Mouse (Mus musculus): ENCODE results near the gene Cap1. TPM values are rescaled to one million over a fixed set of nuclear protein-coding genes. Genes with fewer than 3 reads are reported as not detected.

Gene Cap1
- polyA plus RNA-seq, 1 experiment: 85.8 TPM

- no peak for TF ChIP-seq POLR2A (IDR thresholded peaks at IDR 0.05; ENCODE audit: low read depth, low read length)
- TF ChIP-seq CTCF (IDR thresholded peaks at IDR 0.05; ENCODE audit: extremely low read depth, insufficient read length, insufficient replicate concordance, low read depth, low read length): no peak
- Histone ChIP-seq H3K4me1 (ENCODE audit: control insufficient read depth, insufficient read depth, insufficient read length, low read length) (peaks cover 5% of the 10 kb centered on the region; the same call in 1 of the 2 replicates), H3K27me3 (ENCODE audit: control insufficient read depth, insufficient read depth, low read length) (no peaks in the 10 kb centered on the region), H3K4me3 (ENCODE audit: low read depth, low read length) (no peak overlapping the region), H3K27ac (ENCODE audit: insufficient read depth, low read depth, low read length) (no peak overlapping the region), H3K36me3 (ENCODE audit: control insufficient read depth, insufficient read depth, low read length) (peaks cover 76% of the 10 kb centered on the region)
- WGBS: 67% methylated on average over 1 of the region's 1 CpGs
These were observed 17.8 kb downstream of the Cap1 start for GRCm38 (mm10) chr4:122868041-122868440.

- no peak for TF ChIP-seq POLR2A (IDR thresholded peaks at IDR 0.05; ENCODE audit: low read depth, low read length)
- TF ChIP-seq CTCF (IDR thresholded peaks at IDR 0.05; ENCODE audit: extremely low read depth, insufficient read length, insufficient replicate concordance, low read depth, low read length): no peak
- Histone ChIP-seq H3K27me3 (ENCODE audit: control insufficient read depth, insufficient read depth, low read length) (no peaks in the 10 kb centered on the region), H3K4me3 (ENCODE audit: low read depth, low read length) (no peak overlapping the region), H3K27ac (ENCODE audit: insufficient read depth, low read depth, low read length) (no peak overlapping the region), H3K36me3 (ENCODE audit: control insufficient read depth, insufficient read depth, low read length) (peaks cover 75% of the 10 kb centered on the region), H3K4me1 (ENCODE audit: control insufficient read depth, insufficient read depth, insufficient read length, low read length) (no peaks in the 10 kb centered on the region)
- WGBS: 91% methylated on average over 4 of the region's 4 CpGs
These were observed 24.0 kb downstream of the Cap1 start for GRCm38 (mm10) chr4:122861836-122862235.

GRCm38 (mm10) chr4:122859096-122859674, 26.7 kb downstream of the Cap1 start:
- H3K36me3 ChIP-seq (ENCODE audit: control insufficient read depth, insufficient read depth, low read length): peaks cover 70% of the 10 kb centered on the region
- no peaks in the 10 kb centered on the region for H3K27me3 ChIP-seq (ENCODE audit: control insufficient read depth, insufficient read depth, low read length)
- 66% methylated on average over 6 of the region's 6 CpGs for WGBS
- H3K4me3 ChIP-seq (ENCODE audit: low read depth, low read length): no peak overlapping the region
- no peak for TF ChIP-seq POLR2A (IDR thresholded peaks at IDR 0.05; ENCODE audit: low read depth, low read length)
- no peaks in the 10 kb centered on the region for H3K4me1 ChIP-seq (ENCODE audit: control insufficient read depth, insufficient read depth, insufficient read length, low read length)
- 0 out of 2 replicates have a peak overlapping the region, but pooled peaks have one; percentile 31 for H3K27ac ChIP-seq (ENCODE audit: insufficient read depth, low read depth, low read length)

GRCm38 (mm10) chr4:122857909-122858308, 27.9 kb downstream of the Cap1 start:
- TF ChIP-seq POLR2A (IDR thresholded peaks at IDR 0.05; ENCODE audit: low read depth, low read length) (no peak), CTCF (IDR thresholded peaks at IDR 0.05; ENCODE audit: extremely low read depth, insufficient read length, insufficient replicate concordance, low read depth, low read length) (no peak)
- Histone ChIP-seq H3K36me3 (ENCODE audit: control insufficient read depth, insufficient read depth, low read length) (peaks cover 65% of the 10 kb centered on the region), H3K4me3 (ENCODE audit: low read depth, low read length) (no peak overlapping the region), H3K27me3 (ENCODE audit: control insufficient read depth, insufficient read depth, low read length) (no peaks in the 10 kb centered on the region), H3K4me1 (ENCODE audit: control insufficient read depth, insufficient read depth, insufficient read length, low read length) (no peaks in the 10 kb centered on the region), H3K27ac (ENCODE audit: insufficient read depth, low read depth, low read length) (no peak overlapping the region)
- WGBS: 29% methylated on average over 2 of the region's 2 CpGs

GRCm38 (mm10) chr4:122854770-122855169, 31.1 kb downstream of the Cap1 start:
- H3K4me3 ChIP-seq (ENCODE audit: low read depth, low read length): no peak overlapping the region
- no peak for TF ChIP-seq CTCF (IDR thresholded peaks at IDR 0.05; ENCODE audit: extremely low read depth, insufficient read length, insufficient replicate concordance, low read depth, low read length)
- no peak for TF ChIP-seq POLR2A (IDR thresholded peaks at IDR 0.05; ENCODE audit: low read depth, low read length)
- H3K36me3 ChIP-seq (ENCODE audit: control insufficient read depth, insufficient read depth, low read length): peaks cover 50% of the 10 kb centered on the region
- H3K27ac ChIP-seq (ENCODE audit: insufficient read depth, low read depth, low read length): no peak overlapping the region
- H3K4me1 ChIP-seq (ENCODE audit: control insufficient read depth, insufficient read depth, insufficient read length, low read length): no peaks in the 10 kb centered on the region
- 88% methylated on average over 4 of the region's 4 CpGs for WGBS
- H3K27me3 ChIP-seq (ENCODE audit: control insufficient read depth, insufficient read depth, low read length): no peaks in the 10 kb centered on the region

GRCm38 (mm10) chr4:122853691-122854090, 32.2 kb downstream of the Cap1 start:
- peaks cover 50% of the 10 kb centered on the region for H3K36me3 ChIP-seq (ENCODE audit: control insufficient read depth, insufficient read depth, low read length)
- H3K4me1 ChIP-seq (ENCODE audit: control insufficient read depth, insufficient read depth, insufficient read length, low read length): no peaks in the 10 kb centered on the region
- WGBS: 42% methylated on average over 2 of the region's 2 CpGs
- TF ChIP-seq CTCF (IDR thresholded peaks at IDR 0.05; ENCODE audit: extremely low read depth, insufficient read length, insufficient replicate concordance, low read depth, low read length) (no peak), POLR2A (IDR thresholded peaks at IDR 0.05; ENCODE audit: low read depth, low read length) (no peak)
- no peaks in the 10 kb centered on the region for H3K27me3 ChIP-seq (ENCODE audit: control insufficient read depth, insufficient read depth, low read length)
- H3K27ac ChIP-seq (ENCODE audit: insufficient read depth, low read depth, low read length): peak overlapping the region; percentile 64; the same call in 1 of the 2 replicates
- H3K4me3 ChIP-seq (ENCODE audit: low read depth, low read length): no peak overlapping the region

GRCm38 (mm10) chr4:122851535-122851934, 34.3 kb downstream of the Cap1 start:
- Histone ChIP-seq H3K27me3 (ENCODE audit: control insufficient read depth, insufficient read depth, low read length) (no peaks in the 10 kb centered on the region), H3K27ac (ENCODE audit: insufficient read depth, low read depth, low read length) (no peak overlapping the region), H3K4me3 (ENCODE audit: low read depth, low read length) (no peak overlapping the region), H3K36me3 (ENCODE audit: control insufficient read depth, insufficient read depth, low read length) (peaks cover 44% of the 10 kb centered on the region), H3K4me1 (ENCODE audit: control insufficient read depth, insufficient read depth, insufficient read length, low read length) (peaks cover 5% of the 10 kb centered on the region; the same call in 1 of the 2 replicates)
- TF ChIP-seq POLR2A (IDR thresholded peaks at IDR 0.05; ENCODE audit: low read depth, low read length): no peak
- no peak for TF ChIP-seq CTCF (IDR thresholded peaks at IDR 0.05; ENCODE audit: extremely low read depth, insufficient read length, insufficient replicate concordance, low read depth, low read length)

Data from small intestine, adult 2 months (tissue).